Mouse (Mus musculus) forelimb bud, embryonic 11.5 days (tissue): Measurements from ENCODE around the gene Aldh6a1.

Source experiments
- DNase-seq: peaks from one replicate; pipeline ENCODE4 v3.0.0-alpha.2; 2012; ENCODE audit warnings: low read depth, low spot score

Gene Aldh6a1

DNA sequence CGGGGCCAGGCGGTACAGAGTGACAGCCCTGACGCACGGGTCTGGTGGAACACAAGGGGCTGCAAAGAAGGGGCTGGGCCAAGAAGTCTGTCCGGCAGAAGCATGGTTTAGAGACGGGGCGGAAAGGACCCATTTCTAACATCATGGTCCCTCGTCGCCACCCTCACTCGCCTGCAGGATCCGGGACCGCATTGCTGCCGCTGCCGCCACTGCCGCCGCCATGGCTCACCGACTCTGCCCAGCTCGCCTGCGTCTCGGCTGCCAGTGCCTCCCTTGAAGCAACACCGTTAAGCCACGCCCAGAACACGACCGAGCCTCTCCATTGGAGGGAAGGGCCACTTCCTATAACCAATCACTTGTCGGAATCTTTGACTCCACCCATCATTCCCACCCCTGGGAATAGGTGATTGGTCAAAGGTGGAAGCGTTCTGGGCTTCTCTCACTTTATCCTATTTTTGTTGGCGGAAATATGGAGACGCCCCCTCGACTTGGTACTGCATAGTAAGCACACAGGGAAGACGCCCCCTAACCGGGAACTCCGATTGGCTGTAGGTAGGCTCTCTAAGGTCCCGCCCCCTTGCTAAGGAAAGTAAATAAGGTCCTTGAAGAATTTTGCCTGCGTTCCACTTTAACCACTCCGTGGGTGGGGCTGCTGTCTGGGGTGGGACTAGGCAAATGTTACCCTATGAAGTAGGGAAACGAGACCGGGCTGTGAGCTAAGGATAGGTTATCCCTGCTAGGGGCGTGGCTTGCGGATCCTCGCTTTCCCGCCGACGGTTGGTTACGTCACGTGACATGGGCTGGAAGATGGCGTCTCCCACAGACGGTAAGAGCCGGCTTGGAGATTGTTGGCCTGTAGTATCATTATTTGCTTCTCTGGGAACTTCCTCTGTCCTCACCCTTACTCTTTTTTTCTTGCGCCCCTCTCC is at the start of gene Aldh6a1, which contains the start of gene Lin52:
TSS of gene Aldh6a1 (minus strand) at position 287 of the 929 bp plus-strand sequence.
TSS of gene Lin52 (plus strand) at position 705 of the 929 bp plus-strand sequence.
- DNase-seq: peak; percentile 100

DNA sequence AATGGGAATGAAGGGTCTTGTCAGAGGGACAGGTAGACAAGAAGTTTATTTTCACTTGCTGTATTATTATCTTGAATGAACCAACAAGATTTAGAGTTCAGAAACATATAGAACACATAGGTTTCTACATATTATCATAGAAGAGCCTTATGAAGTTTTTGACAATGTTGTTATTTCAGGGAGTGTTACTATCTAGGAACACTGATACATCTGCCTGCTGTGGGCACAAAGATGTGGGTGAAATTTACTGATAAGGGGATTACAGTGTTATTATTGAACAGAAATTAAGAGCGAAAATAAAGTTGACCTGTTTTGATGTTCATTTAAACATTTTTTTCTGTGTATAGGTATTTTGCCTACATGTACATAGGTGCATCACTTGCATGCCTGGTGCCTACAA is 46.0 kb upstream of the Aldh6a1 start:
- no peak for DNase-seq

DNA sequence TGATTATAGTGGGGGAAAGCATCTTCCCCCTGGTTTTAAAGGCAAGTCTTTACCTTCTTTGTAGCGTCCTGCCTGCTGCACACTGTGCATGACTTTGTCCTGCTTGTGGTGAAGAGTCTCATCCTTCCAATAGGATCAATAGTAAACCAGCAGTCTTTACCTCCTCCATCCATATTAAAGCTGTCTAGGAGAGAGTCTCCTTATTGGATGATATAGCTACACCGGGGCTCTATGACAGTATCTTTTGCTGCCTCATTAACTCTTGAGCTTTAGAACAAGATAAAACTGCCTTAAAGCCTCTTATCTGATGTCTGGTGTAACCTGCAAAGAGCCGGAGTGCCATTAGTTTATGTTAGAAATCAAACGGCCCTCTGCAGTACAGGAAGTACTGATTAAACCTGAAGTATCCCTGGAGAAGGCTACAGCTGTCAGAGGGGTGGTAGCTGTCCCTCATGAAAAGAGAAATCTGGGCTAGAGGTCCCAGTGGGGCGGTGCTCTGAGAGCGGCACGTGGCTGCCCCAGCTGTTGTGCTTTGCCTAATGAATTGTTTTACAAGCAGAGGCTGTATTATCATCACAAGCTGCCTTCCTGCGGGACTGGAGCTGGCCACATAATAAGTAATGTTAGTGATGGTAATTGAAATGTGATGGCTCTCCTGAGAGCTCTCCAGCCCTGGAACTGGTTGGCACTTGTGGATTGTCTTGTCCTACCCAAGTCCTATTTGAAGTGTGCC is 36.7 kb upstream of the Aldh6a1 start:
- peak; percentile 4 for DNase-seq

GRCm38 (mm10) chr12:84482778-84483585 is 32.2 kb upstream of the Aldh6a1 start:
- peak; percentile 3 for DNase-seq

- no peak for DNase-seq
Observed at GRCm38 (mm10) chr12:84481251-84481650, 30.4 kb upstream of the Aldh6a1 start.

DNA sequence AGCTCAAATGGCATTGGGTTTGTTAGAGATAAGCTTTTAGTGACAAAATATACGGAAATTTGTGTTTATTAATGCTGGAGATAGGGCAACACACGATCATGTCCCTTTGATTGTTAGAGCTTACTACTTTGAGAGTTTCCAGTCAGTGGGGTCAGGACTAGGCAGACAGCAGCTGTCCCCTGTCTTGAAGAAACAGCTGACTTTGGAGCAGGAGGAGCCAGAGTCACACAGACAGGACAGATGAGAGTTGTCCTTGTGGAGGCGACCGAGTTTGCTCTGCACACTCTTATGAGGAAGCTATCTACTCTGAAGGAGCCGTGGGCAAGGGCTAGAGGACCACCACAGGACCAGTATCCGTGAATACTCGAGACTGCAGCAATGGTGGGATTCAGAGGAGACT is 28.1 kb upstream of the Aldh6a1 start:
- DNase-seq: no peak

DNA sequence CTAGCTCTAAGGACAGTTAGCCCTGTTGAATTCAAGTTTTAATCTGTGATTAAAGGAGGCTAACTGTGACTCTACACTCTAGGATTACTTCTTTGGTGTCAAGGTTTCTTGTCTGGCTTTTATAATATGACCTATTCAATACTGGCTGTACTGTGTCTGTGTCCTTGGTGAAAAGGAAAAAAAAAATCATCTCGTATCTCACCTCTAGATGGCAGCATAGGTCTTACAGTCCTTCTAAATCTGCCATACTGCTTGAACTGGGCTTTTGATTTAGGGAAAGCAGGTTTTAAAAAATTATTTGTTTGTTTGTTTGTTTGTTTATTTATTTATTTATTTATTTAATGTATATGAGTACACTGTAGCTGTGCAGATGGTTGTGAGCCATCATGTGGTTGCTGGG is 17.9 kb upstream of the Aldh6a1 start:
- DNase-seq: peak; percentile 63

DNA sequence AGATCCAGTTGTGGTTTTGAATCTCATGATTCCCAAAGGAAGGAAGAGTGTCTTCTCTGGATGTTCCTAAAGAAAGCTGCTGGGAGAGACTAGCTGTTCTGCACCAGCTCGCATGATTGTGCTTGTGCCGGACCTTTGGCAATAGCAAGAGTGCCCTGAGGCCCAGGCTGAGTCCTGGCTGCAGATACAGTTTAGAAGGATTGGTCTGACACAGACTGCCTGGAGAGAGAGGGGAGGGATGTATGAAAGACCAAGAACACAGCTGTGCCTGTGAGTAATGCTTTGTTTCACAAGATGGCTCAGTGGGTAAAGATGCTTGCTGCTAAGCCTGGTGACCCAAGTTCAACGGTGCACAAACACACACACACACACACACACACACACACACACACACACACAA is 12.1 kb upstream of the Aldh6a1 start:
- no peak for DNase-seq

DNA sequence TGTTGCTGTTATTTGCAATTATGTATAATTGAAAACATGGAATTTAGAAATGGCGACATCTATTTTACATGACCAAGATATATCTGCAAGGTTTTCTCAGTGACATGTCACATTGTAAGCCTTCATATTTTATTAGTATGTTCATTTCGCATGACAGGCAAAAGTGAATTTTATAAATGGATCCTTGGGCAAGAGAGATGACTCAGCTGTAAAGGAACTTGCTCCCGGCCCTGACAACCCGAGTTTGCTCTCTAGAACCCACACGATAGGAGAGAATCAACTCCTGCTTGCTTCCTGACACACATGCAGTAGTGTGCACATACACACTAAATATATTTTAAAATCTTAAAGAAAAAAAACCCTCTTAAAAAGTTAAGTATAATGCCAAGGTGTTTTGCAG is 10.6 kb upstream of the Aldh6a1 start:
- no peak for DNase-seq

GRCm38 (mm10) chr12:84459845-84460244 is 9.0 kb upstream of the Aldh6a1 start:
- DNase-seq: no peak

GRCm38 (mm10) chr12:84456911-84457310 is 6.1 kb upstream of the Aldh6a1 start:
- no peak for DNase-seq

GRCm38 (mm10) chr12:84451801-84452200 is 997 bp upstream of the Aldh6a1 start:
- DNase-seq: no peak

DNA sequence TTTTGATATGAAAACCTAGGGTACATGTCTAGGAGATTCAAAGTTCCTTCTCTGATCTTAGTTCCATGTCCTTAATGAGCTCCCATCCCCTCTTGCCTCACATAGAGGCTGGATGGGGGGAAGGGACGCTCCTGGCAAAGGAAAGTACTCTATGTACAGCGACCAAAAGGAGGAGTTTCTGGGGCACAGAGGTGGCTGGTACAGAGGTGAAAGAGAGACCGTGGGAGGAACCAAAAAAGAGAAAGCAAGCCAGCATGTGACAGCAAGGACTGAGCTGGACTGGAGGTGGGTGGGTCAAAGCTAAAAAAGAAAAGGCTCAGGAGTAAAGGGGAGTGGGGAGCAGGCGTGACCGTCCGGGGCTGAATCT is 470 bp downstream of the Aldh6a1 start:
- peak; percentile 3 for DNase-seq

- no peak for DNase-seq
Observed at GRCm38 (mm10) chr12:84449887-84450286, 917 bp downstream of the Aldh6a1 start.

- DNase-seq: no peak
Observed at GRCm38 (mm10) chr12:84448181-84448580, 2.6 kb downstream of the Aldh6a1 start.

DNA sequence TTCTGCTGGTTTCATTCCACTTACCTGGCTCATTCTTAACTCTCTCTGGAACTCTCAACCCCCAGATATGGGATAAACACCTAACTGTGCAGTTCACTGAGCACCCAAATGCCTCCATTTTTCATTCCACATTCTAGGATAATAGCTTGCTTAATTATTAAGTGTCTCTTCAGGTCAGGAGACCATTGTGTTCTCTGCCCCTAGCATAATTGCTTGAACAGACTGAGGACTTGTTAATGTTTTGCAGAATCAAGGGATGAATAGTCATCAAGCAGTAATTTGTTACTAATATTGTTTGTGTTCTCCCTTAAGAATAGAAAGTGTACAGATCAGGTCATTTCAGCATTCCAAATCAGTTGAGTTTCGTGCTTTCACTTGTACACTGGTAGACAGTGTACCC is 3.4 kb downstream of the Aldh6a1 start:
- no peak for DNase-seq

DNA sequence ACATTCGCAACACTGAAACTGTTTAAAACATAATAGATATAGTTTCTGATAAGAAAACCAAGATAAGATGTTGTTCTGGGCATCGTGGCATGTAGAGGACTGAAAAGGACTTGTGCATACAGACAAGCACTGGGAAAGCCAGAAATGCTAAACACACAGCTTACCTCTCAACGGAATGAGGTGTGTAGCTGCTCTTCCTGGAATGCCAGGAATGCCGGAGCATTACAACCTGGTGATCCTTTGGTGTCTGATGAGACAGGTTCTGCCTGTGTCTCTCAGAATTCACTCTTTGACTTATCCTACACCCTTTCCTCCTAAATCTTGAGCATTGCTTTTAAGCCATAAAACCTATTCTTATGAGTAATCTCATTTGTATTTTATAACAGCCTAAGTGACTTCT is 8.3 kb downstream of the Aldh6a1 start:
- DNase-seq: no peak

GRCm38 (mm10) chr12:84438697-84439096 is 12.1 kb downstream of the Aldh6a1 start:
- DNase-seq: no peak

GRCm38 (mm10) chr12:84429825-84430224 is 21.0 kb downstream of the Aldh6a1 start:
- DNase-seq: no peak

GRCm38 (mm10) chr12:84423990-84424389 is 26.8 kb downstream of the Aldh6a1 start:
- DNase-seq: no peak

- DNase-seq: no peak
Observed at GRCm38 (mm10) chr12:84417605-84417922, 33.2 kb downstream of the Aldh6a1 start.
